Mouse (Mus musculus) forebrain, embryonic 16.5 days (tissue): ENCODE results near the gene Ttc12. TPM values are rescaled to one million over a fixed set of nuclear protein-coding genes. Genes with fewer than 3 reads are reported as not detected.

ENCODE experiments used
- polyA plus RNA-seq: library from polyadenylated mRNA; unstranded; fragments of >200 nt; fragmentation: Nextera tagmentation; extraction: Ambion mirVana; gene quantifications from 2 replicates; pipeline ENCODE4 v1.2.1, GENCODE M21; 2015

The Ttc12 gene
- polyA plus RNA-seq, 1 experiment from 2014 or later: 1.0 TPM

Other genes with a start within 250 kb of the Ttc12 start
- gene Gm4894, start 235.7 kb downstream of the Ttc12 start, polyA plus RNA-seq: not detected in 2 replicates
- 4.7 and 6.2 TPM in 2 replicates for gene Drd2, start 145.6 kb downstream of the Ttc12 start, polyA plus RNA-seq
- not detected in 2 replicates for gene Ankk1, start 59.2 kb downstream of the Ttc12 start, polyA plus RNA-seq